Mouse (Mus musculus) cerebellum, adult 2 months (tissue): ENCODE results near the gene Hapln3.

Experiments
- CTCF ChIP-seq: fragments of 200-500 bp; IDR thresholded peaks from 2 replicates; pipeline ENCODE4 v1.5.1; 2011; ENCODE audit warnings: low read depth, mild to moderate bottlenecking, control low read depth, low read length, moderate library complexity, borderline replicate concordance; ENCODE audit not compliant: insufficient read depth
- POLR2A ChIP-seq: fragments of 200-500 bp; IDR thresholded peaks from 2 replicates; pipeline ENCODE4 v1.6.1; 2011; ENCODE audit warnings: low read length, control low read depth, borderline replicate concordance; ENCODE audit not compliant: insufficient read depth

DNA sequence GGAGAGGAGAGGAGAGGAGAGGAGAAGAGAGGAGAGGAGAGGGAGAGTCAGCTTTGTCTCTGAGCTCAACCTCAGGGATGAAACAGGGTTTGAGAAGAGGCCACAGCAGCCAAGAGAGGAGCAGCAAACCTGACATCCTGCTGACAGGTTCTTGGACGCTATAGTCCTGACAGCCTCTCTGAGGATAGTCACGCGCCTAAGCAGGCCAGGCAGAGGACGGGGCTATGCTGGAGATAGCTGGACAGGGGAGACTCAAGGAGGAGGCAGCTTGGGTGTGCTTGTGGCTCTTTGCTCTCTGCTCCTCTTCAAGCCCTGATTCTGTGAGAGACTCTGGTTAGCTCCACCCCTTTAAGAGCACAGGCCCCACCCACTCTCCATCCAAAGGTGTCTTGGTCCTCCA lies 62.6 kb downstream of the Hapln3 start:
- TF ChIP-seq CTCF (no peak), POLR2A (no peak)
